Mouse (Mus musculus): ENCODE data around the gene Lrit3. TPM values are rescaled to one million over a fixed set of nuclear protein-coding genes. Genes with fewer than 3 reads are reported as not detected.

Lrit3 gene
- polyA plus RNA-seq, 1 experiment: not detected

DNA sequence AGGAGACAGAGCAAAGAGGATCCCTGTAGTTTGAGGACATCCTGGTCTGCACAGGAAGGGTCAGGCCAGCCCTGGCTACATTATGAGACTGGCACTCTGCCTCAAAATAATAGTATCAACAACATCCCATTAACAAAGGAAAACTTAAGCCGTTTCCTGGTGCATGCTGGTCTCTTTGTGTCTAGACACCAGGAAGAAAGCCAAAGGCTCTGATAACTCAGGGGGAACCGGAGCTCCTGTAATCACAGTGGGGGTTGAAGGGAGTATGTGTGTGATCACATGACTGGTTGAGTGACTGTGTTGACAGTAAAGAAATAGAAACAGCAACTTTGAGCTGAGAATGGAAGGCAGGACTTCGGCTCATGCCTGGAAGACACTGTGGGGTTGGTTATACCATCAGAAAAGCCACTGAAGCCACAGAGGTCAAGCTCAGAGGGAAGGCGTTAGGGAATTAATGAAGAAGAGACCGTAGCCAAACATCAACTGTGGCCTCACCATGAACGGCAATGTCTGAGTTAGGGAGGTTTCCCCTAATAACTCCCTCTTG lies 31.6 kb upstream of the Lrit3 start, which contains the start of gene Cfi:
Gene Cfi (plus strand): TSS at position 497 of the 547 bp plus-strand sequence.
- H3ac ChIP-seq (ENCODE audit: control insufficient read depth, insufficient read length, low read depth): no peak within 1 kb of the TSS
- H3K4me3 ChIP-seq (ENCODE audit: insufficient read depth, poor library complexity, severe bottlenecking): no peak within 1 kb of the TSS
- H3K36me3 ChIP-seq (ENCODE audit: control insufficient read depth, insufficient read depth): no peaks in the 10 kb centered on the region
- H3K79me2 ChIP-seq (ENCODE audit: control insufficient read depth, insufficient read depth): peaks cover 6% of the 10 kb centered on the region
- H3K27me3 ChIP-seq (ENCODE audit: control insufficient read depth, insufficient read depth, insufficient read length): peaks cover 16% of the 10 kb centered on the region
- TF ChIP-seq FOSL1 (IDR thresholded peaks at IDR 0.05; ENCODE audit: insufficient read depth, low read length, poor library complexity, severe bottlenecking): no peak
- H3K79me3 ChIP-seq (ENCODE audit: low read depth): no peaks in the 10 kb centered on the region

DNA sequence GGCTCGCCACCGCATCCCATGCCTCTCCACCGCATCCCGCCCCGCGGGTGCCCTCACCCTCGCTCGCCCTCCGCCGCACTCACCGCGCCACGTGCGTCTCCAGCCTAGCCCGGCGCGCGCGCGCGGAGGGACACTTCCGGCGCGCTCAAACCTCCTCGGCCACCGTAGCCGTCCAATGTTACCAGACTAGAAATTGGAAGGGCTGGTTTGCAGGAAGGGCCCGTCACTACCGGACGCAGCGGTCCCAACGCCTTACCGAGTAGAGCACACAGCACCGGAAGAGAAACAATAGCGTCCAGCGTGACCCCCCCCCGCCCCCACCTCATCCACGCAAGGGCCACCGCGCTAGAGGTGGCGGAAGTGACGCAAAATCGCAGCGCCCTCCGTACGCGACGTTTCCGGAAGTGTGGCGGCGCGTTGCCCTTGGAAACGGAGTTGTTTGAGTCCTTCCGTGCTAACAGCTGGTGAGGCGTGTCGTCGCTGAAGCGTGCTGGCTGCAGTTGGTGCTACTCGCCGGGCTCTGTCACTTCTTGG lies 27.3 kb upstream of the Lrit3 start, which contains the start of gene Gar1:
Gene Gar1 (minus strand): TSS at position 362 of the 534 bp plus-strand sequence.
- Histone ChIP-seq H3K79me3 (ENCODE audit: low read depth) (peaks cover 42% of the 10 kb centered on the region), H3K36me3 (ENCODE audit: control insufficient read depth, insufficient read depth) (peaks cover 13% of the 10 kb centered on the region), H3K79me2 (ENCODE audit: control insufficient read depth, insufficient read depth) (peaks cover 50% of the 10 kb centered on the region), H3K27me3 (ENCODE audit: control insufficient read depth, insufficient read depth, insufficient read length) (peaks cover 6% of the 10 kb centered on the region), H3ac (ENCODE audit: control insufficient read depth, insufficient read length, low read depth) (peak within 1 kb of the TSS; percentile 98), H3K4me3 (ENCODE audit: insufficient read depth, poor library complexity, severe bottlenecking) (peak within 1 kb of the TSS; percentile 82)
- no peak for TF ChIP-seq CTCF (IDR thresholded peaks at IDR 0.05; ENCODE audit: control insufficient read depth, insufficient read depth, insufficient read length)
- no peak for TF ChIP-seq FOSL1 (IDR thresholded peaks at IDR 0.05; ENCODE audit: insufficient read depth, low read length, poor library complexity, severe bottlenecking)
- TF ChIP-seq MYOD1 (IDR thresholded peaks at IDR 0.05; ENCODE audit: control insufficient read depth, insufficient read length, low read depth): peak; percentile 77
- TF ChIP-seq CEBPB (IDR thresholded peaks at IDR 0.05; ENCODE audit: low read depth): no peak
- no peak for TF ChIP-seq MYOG (IDR thresholded peaks at IDR 0.05; ENCODE audit: control insufficient read depth, extremely low read depth, insufficient read length)
- peak; percentile 97 for TF ChIP-seq MAX (IDR thresholded peaks at IDR 0.05)
- no peak for TF ChIP-seq USF1 (IDR thresholded peaks at IDR 0.05; ENCODE audit: low read depth)

DNA sequence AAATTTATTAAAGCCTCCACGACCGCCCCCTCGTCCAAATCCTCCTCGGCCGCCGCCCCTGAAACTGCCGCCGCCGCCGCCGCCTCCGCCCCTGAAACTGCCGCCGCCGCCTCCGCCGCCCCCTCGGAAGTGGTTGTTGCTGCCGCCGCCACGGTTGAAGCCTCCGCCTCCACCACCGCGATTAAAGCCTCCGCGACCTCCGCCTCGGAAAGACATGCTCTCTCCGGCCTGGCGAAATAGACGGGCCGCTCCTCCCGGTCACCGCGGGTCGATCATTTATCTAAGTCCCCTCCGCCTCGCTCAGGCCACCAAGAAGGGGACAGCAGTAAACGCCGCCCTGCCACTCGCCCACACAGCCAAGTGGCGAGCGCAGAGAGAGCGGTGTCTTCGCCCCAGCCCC lies 26.8 kb upstream of the Lrit3 start:
- peaks cover 53% of the 10 kb centered on the region for H3K79me2 ChIP-seq (ENCODE audit: control insufficient read depth, insufficient read depth)
- peak overlapping the region; percentile 82 for H3K4me3 ChIP-seq (ENCODE audit: insufficient read depth, poor library complexity, severe bottlenecking)
- peaks cover 2% of the 10 kb centered on the region for H3K27me3 ChIP-seq (ENCODE audit: control insufficient read depth, insufficient read depth, insufficient read length)
- H3K79me3 ChIP-seq (ENCODE audit: low read depth): peaks cover 44% of the 10 kb centered on the region
- H3K36me3 ChIP-seq (ENCODE audit: control insufficient read depth, insufficient read depth): peaks cover 16% of the 10 kb centered on the region
- no peak for TF ChIP-seq FOSL1 (IDR thresholded peaks at IDR 0.05; ENCODE audit: insufficient read depth, low read length, poor library complexity, severe bottlenecking)
- H3ac ChIP-seq (ENCODE audit: control insufficient read depth, insufficient read length, low read depth): peak overlapping the region; percentile 98

DNA sequence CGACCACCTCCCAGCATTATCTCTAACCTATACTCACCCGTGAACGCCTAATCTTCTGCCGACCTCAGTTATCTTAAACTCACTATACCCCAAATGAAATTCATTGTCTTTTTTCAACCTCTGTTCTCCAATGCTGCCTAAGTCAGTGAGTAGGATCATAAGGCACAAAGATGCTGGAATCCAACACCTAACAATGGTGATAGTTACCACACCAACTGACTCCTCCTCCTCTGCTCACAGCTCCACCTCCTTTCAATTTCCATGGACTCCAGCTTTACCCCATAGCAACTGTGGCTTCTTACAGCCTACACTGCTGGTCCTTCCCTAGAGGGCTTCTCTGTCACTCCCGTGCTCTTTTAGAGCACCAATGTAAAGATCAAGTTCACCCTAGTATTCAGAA lies 23.9 kb upstream of the Lrit3 start:
- TF ChIP-seq MYOD1 (IDR thresholded peaks at IDR 0.05; ENCODE audit: control insufficient read depth, insufficient read length, low read depth) (no peak), CEBPB (IDR thresholded peaks at IDR 0.05; ENCODE audit: low read depth) (no peak), MAX (IDR thresholded peaks at IDR 0.05) (no peak), USF1 (IDR thresholded peaks at IDR 0.05; ENCODE audit: low read depth) (no peak), FOSL1 (IDR thresholded peaks at IDR 0.05; ENCODE audit: insufficient read depth, low read length, poor library complexity, severe bottlenecking) (no peak), MYOG (IDR thresholded peaks at IDR 0.05; ENCODE audit: control insufficient read depth, extremely low read depth, insufficient read length) (no peak)
- Histone ChIP-seq H3K79me3 (ENCODE audit: low read depth) (peaks cover 45% of the 10 kb centered on the region), H3ac (ENCODE audit: control insufficient read depth, insufficient read length, low read depth) (no peak overlapping the region), H3K4me3 (ENCODE audit: insufficient read depth, poor library complexity, severe bottlenecking) (no peak overlapping the region), H3K79me2 (ENCODE audit: control insufficient read depth, insufficient read depth) (peaks cover 53% of the 10 kb centered on the region), H3K27me3 (ENCODE audit: control insufficient read depth, insufficient read depth, insufficient read length) (no peaks in the 10 kb centered on the region), H3K36me3 (ENCODE audit: control insufficient read depth, insufficient read depth) (peaks cover 40% of the 10 kb centered on the region)

DNA sequence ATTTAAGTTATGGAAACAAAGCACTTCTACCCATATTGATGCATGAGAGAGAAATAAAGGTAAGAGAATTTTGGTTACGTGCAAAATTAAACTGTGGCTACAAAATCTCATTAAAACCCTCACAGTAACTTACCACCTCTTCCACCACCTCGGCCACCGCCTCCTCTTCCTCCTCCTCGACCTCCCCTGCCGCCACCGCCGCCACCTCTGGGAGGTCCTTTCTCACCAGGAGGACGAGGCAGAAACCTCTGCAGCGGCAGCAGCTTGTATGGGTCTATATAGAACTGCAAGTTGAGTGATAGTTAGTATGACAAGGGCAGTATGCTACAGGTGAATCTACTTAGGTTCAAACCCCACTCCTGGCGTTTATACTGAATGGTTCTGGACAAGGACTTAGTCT lies 22.9 kb upstream of the Lrit3 start:
- Histone ChIP-seq H3K79me3 (ENCODE audit: low read depth) (peaks cover 45% of the 10 kb centered on the region), H3ac (ENCODE audit: control insufficient read depth, insufficient read length, low read depth) (no peak overlapping the region), H3K79me2 (ENCODE audit: control insufficient read depth, insufficient read depth) (peaks cover 53% of the 10 kb centered on the region), H3K36me3 (ENCODE audit: control insufficient read depth, insufficient read depth) (peaks cover 45% of the 10 kb centered on the region), H3K4me3 (ENCODE audit: insufficient read depth, poor library complexity, severe bottlenecking) (no peak overlapping the region), H3K27me3 (ENCODE audit: control insufficient read depth, insufficient read depth, insufficient read length) (no peaks in the 10 kb centered on the region)
- TF ChIP-seq MYOD1 (IDR thresholded peaks at IDR 0.05; ENCODE audit: control insufficient read depth, insufficient read length, low read depth): no peak
- no peak for TF ChIP-seq CTCF (IDR thresholded peaks at IDR 0.05; ENCODE audit: control insufficient read depth, insufficient read depth, insufficient read length)
- TF ChIP-seq FOSL1 (IDR thresholded peaks at IDR 0.05; ENCODE audit: insufficient read depth, low read length, poor library complexity, severe bottlenecking): no peak
- no peak for TF ChIP-seq MAX (IDR thresholded peaks at IDR 0.05)
- no peak for TF ChIP-seq MYOG (IDR thresholded peaks at IDR 0.05; ENCODE audit: control insufficient read depth, extremely low read depth, insufficient read length)
- TF ChIP-seq CEBPB (IDR thresholded peaks at IDR 0.05; ENCODE audit: low read depth): no peak
- no peak for TF ChIP-seq USF1 (IDR thresholded peaks at IDR 0.05; ENCODE audit: low read depth)

DNA sequence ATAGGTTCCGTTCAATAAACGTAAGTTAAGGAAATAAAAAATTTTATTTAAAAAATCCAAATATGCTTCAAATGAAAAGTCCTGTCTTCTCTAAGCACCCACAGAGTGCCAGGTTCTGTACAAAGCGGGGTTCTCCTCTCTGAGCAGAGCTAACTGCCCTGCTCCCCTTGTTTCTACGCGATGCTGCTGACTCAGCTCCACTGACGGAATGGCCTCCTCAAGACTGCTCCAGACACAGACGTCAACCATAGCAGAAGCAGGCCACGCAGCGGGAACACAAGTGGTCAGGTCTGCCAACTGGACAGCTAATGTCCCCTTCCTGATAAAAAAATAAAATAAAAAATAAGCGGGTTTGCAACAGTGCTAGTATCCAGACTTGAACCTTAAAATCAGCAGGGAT lies 21.1 kb upstream of the Lrit3 start:
- peaks cover 41% of the 10 kb centered on the region for H3K79me2 ChIP-seq (ENCODE audit: control insufficient read depth, insufficient read depth)
- H3K79me3 ChIP-seq (ENCODE audit: low read depth): peaks cover 39% of the 10 kb centered on the region
- H3K27me3 ChIP-seq (ENCODE audit: control insufficient read depth, insufficient read depth, insufficient read length): no peaks in the 10 kb centered on the region
- H3K4me3 ChIP-seq (ENCODE audit: insufficient read depth, poor library complexity, severe bottlenecking): no peak overlapping the region
- no peak for TF ChIP-seq CTCF (IDR thresholded peaks at IDR 0.05; ENCODE audit: control insufficient read depth, insufficient read depth, insufficient read length)
- no peak for TF ChIP-seq MYOD1 (IDR thresholded peaks at IDR 0.05; ENCODE audit: control insufficient read depth, insufficient read length, low read depth)
- no peak overlapping the region for H3ac ChIP-seq (ENCODE audit: control insufficient read depth, insufficient read length, low read depth)
- H3K36me3 ChIP-seq (ENCODE audit: control insufficient read depth, insufficient read depth): peaks cover 45% of the 10 kb centered on the region
